Mouse (Mus musculus) embryonic facial prominence, embryonic 12.5 days (tissue): Measurements from ENCODE around the gene Hoxa13. TPM values are rescaled to one million over a fixed set of nuclear protein-coding genes. Genes with fewer than 3 reads are reported as not detected.

Experiments
- ATAC-seq: fragments of 200-750 bp; cut with Nextera tagmentation; 2 replicates; pipeline ENCODE4 v1.8.0; 2017; ENCODE audit not compliant: insufficient number of reproducible peaks, insufficient read depth, low FRiP score, low TSS enrichment
- H3K27ac ChIP-seq: fragments of 300-500 bp; sonication (generic); 2 replicates; pipeline ENCODE4 v1.5.1; 2016; ENCODE audit warnings: mild to moderate bottlenecking
- H3K27me3 ChIP-seq: fragments of 300-500 bp; sonication (generic); 2 replicates; pipeline ENCODE4 v1.6.1; 2016; ENCODE audit warnings: mild to moderate bottlenecking, moderate library complexity
- H3K36me3 ChIP-seq: fragments of 300-500 bp; sonication (generic); 2 replicates; pipeline ENCODE4 v1.6.1; 2016; ENCODE audit warnings: mild to moderate bottlenecking
- H3K4me1 ChIP-seq: fragments of 300-500 bp; sonication (generic); 2 replicates; pipeline ENCODE4 v1.6.1; 2016
- H3K4me2 ChIP-seq: fragments of 300-500 bp; sonication (generic); replicated peaks from 2 replicates; pipeline ENCODE4 v1.6.1; 2016; ENCODE audit warnings: mild to moderate bottlenecking, moderate library complexity
- H3K4me3 ChIP-seq: fragments of 300-500 bp; sonication (generic); 2 replicates; pipeline ENCODE4 v1.5.1; 2016; ENCODE audit warnings: mild to moderate bottlenecking
- H3K9ac ChIP-seq: fragments of 300-500 bp; sonication (generic); 2 replicates; pipeline ENCODE4 v1.6.1; 2016; ENCODE audit warnings: mild to moderate bottlenecking, moderate library complexity
- H3K9me3 ChIP-seq: fragments of 300-500 bp; sonication (generic); 2 replicates; pipeline ENCODE4 v1.6.1; 2016; ENCODE audit warnings: mild to moderate bottlenecking, moderate library complexity
- WGBS: fragments of 180-500 bp; shearing (Covaris S2); methylation state at CpG from one replicate; pipeline ENCODE4 v1.1.7; 2016; 5-methylcytosine and 5-hydroxymethylcytosine counted together
- polyA plus RNA-seq: library from polyadenylated mRNA; unstranded; fragments of >200 nt; fragmentation: Nextera tagmentation; extraction: Ambion mirVana; gene quantifications from 2 replicates; pipeline ENCODE4 v1.2.1, GENCODE M21; 2016

Hoxa13 gene
- polyA plus RNA-seq, 1 experiment from 2014 or later = not detected

GRCm38 (mm10) chr6:52259081-52259790 is 1.4 kb downstream of the Hoxa13 start:
- H3K9me3 ChIP-seq = no peaks in the 10 kb centered on the region
- H3K4me2 ChIP-seq = no peak overlapping the region
- H3K36me3 ChIP-seq = no peaks in the 10 kb centered on the region
- peak overlapping the region; percentile 5; the same call in 1 of the 2 replicates for H3K4me3 ChIP-seq
- WGBS = under 1% methylated on average over 24 of the region's 25 CpGs
- H3K9ac ChIP-seq = no peak overlapping the region
- H3K4me1 ChIP-seq = peaks cover 4% of the 10 kb centered on the region; the same call in 1 of the 2 replicates
- H3K27me3 ChIP-seq = peaks cover 82% of the 10 kb centered on the region
- ATAC-seq = no peak
- H3K27ac ChIP-seq = no peak overlapping the region

GRCm38 (mm10) chr6:52256956-52257355 is 3.7 kb downstream of the Hoxa13 start:
- Histone ChIP-seq H3K9ac (no peak overlapping the region), H3K4me3 (no peak overlapping the region), H3K9me3 (no peaks in the 10 kb centered on the region), H3K27me3 (peaks cover 81% of the 10 kb centered on the region), H3K4me1 (peaks cover 8% of the 10 kb centered on the region; the same call in 1 of the 2 replicates), H3K4me2 (no peak overlapping the region), H3K27ac (no peak overlapping the region), H3K36me3 (no peaks in the 10 kb centered on the region)
- ATAC-seq = no peak
- WGBS = under 1% methylated on average over 6 of the region's 6 CpGs

- H3K9ac ChIP-seq = no peak overlapping the region
- peaks cover 83% of the 10 kb centered on the region for H3K27me3 ChIP-seq
- H3K4me2 ChIP-seq = no peak overlapping the region
- H3K36me3 ChIP-seq = no peaks in the 10 kb centered on the region
- no peak for ATAC-seq
- H3K27ac ChIP-seq = no peak overlapping the region
- no peak overlapping the region for H3K4me3 ChIP-seq
- 1% methylated on average over 59 of the region's 59 CpGs for WGBS
- no peaks in the 10 kb centered on the region for H3K9me3 ChIP-seq
- H3K4me1 ChIP-seq = 0 out of 2 replicates have a peak, but pooled peaks cover 4% of the 10 kb centered on the region
Observed at GRCm38 (mm10) chr6:52253511-52254500, 6.9 kb downstream of the Hoxa13 start.

GRCm38 (mm10) chr6:52252775-52253376 is 7.8 kb downstream of the Hoxa13 start:
- Histone ChIP-seq H3K4me2 (no peak overlapping the region), H3K27ac (no peak overlapping the region), H3K9me3 (no peaks in the 10 kb centered on the region), H3K4me1 (0 out of 2 replicates have a peak, but pooled peaks cover 4% of the 10 kb centered on the region), H3K4me3 (no peak overlapping the region), H3K27me3 (peaks cover 83% of the 10 kb centered on the region), H3K9ac (no peak overlapping the region), H3K36me3 (no peaks in the 10 kb centered on the region)
- ATAC-seq = no peak
- under 1% methylated on average over 35 of the region's 35 CpGs for WGBS

- Histone ChIP-seq H3K36me3 (no peaks in the 10 kb centered on the region), H3K9ac (no peak overlapping the region), H3K27ac (no peak overlapping the region), H3K27me3 (peaks cover 84% of the 10 kb centered on the region), H3K9me3 (no peaks in the 10 kb centered on the region), H3K4me2 (no peak overlapping the region), H3K4me1 (0 out of 2 replicates have a peak, but pooled peaks cover 4% of the 10 kb centered on the region), H3K4me3 (no peak overlapping the region)
- WGBS = 1% methylated on average over 24 of the region's 24 CpGs
- no peak for ATAC-seq
Observed at GRCm38 (mm10) chr6:52252016-52252774, 8.5 kb downstream of the Hoxa13 start.

GRCm38 (mm10) chr6:52251177-52251879 is 9.4 kb downstream of the Hoxa13 start:
- Histone ChIP-seq H3K9me3 (no peaks in the 10 kb centered on the region), H3K27ac (no peak overlapping the region), H3K9ac (no peak overlapping the region), H3K4me3 (no peak overlapping the region), H3K4me2 (no peak overlapping the region), H3K27me3 (peaks cover 87% of the 10 kb centered on the region), H3K36me3 (no peaks in the 10 kb centered on the region), H3K4me1 (0 out of 2 replicates have a peak, but pooled peaks cover 4% of the 10 kb centered on the region)
- ATAC-seq = no peak
- WGBS = 4% methylated on average over 7 of the region's 7 CpGs

GRCm38 (mm10) chr6:52249826-52250225 is 10.9 kb downstream of the Hoxa13 start:
- Histone ChIP-seq H3K4me1 (0 out of 2 replicates have a peak, but pooled peaks cover 7% of the 10 kb centered on the region), H3K9ac (no peak overlapping the region), H3K36me3 (no peaks in the 10 kb centered on the region), H3K9me3 (no peaks in the 10 kb centered on the region), H3K4me3 (no peak overlapping the region), H3K27me3 (peaks cover 91% of the 10 kb centered on the region), H3K27ac (no peak overlapping the region), H3K4me2 (no peak overlapping the region)
- no peak for ATAC-seq
- 0% methylated on average over 4 of the region's 4 CpGs for WGBS

GRCm38 (mm10) chr6:52249415-52249738 is 11.3 kb downstream of the Hoxa13 start:
- H3K4me3 ChIP-seq = no peak overlapping the region
- no peak overlapping the region for H3K9ac ChIP-seq
- no peaks in the 10 kb centered on the region for H3K9me3 ChIP-seq
- H3K4me1 ChIP-seq = 0 out of 2 replicates have a peak, but pooled peaks cover 7% of the 10 kb centered on the region
- peaks cover 93% of the 10 kb centered on the region for H3K27me3 ChIP-seq
- no peak overlapping the region for H3K27ac ChIP-seq
- no peak for ATAC-seq
- H3K4me2 ChIP-seq = no peak overlapping the region
- H3K36me3 ChIP-seq = no peaks in the 10 kb centered on the region
- WGBS = 0% methylated on average over 16 of the region's 16 CpGs

- Histone ChIP-seq H3K27ac (no peak overlapping the region), H3K36me3 (no peaks in the 10 kb centered on the region), H3K27me3 (peaks cover 95% of the 10 kb centered on the region), H3K9ac (no peak overlapping the region), H3K4me1 (0 out of 2 replicates have a peak, but pooled peaks cover 7% of the 10 kb centered on the region), H3K4me2 (no peak overlapping the region), H3K9me3 (no peaks in the 10 kb centered on the region), H3K4me3 (no peak overlapping the region)
- ATAC-seq = no peak
- WGBS = under 1% methylated on average over 27 of the region's 27 CpGs
Observed at GRCm38 (mm10) chr6:52248638-52249414, 11.9 kb downstream of the Hoxa13 start.
